ENCODE assay signal across 19 mouse cellular contexts in the genomic region with DNA sequence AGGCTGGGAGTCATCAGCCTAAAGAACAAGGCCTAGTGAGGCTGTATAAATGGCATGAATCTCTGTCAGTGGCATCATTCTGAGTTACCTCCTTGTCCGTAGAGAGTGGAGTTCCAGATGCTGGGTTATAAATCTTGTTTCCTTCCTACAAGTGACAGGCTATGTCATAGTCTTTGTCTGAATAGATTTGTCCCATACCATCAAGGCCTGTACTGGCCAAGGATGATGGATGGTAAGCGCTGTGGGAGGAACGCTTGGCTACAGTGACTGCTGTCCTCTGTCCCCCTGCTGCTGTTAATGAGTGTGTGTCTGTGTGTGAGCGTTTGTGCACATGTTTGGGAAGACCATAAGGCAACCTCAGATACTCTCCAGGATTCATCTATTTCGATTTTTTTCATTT.
DNase-seq lines count a peak whose midpoint lies in the region; ATAC-seq and TF ChIP-seq lines count a peak whose summit lies in the region.
"Had no signal": no experiment of that assay in that cellular context is flagged by ENCODE, and none has a peak within 500 bp of the region (broad histone marks: within the 10 kb centered on the region; RNA-seq: fewer than 3 reads in every experiment).

No protein-coding gene starts in this region.

- 0 out of 2 replicates have a peak, but pooled peaks cover 3% of the 10 kb centered on the region for H3K4me1 ChIP-seq in hindbrain, embryonic 14.5 days (replicated peaks; ENCODE audit: control insufficient read depth, insufficient read depth, low read length)
- 0 out of 2 replicates have a peak, but pooled peaks cover 3% of the 10 kb centered on the region for H3K4me1 ChIP-seq in neural tube, embryonic 15.5 days
- no peaks in the 10 kb centered on the region for H3K4me1 ChIP-seq in lung, postnatal 0 days (ENCODE audit: insufficient read depth, low read depth, low read length)
- H3K4me1 ChIP-seq: embryonic facial prominence, embryonic 12.5 days; forebrain, embryonic 15.5 days had no signal

- H3K36me3 ChIP-seq in hindbrain, embryonic 14.5 days (replicated peaks; ENCODE audit: control insufficient read depth, insufficient read depth): no peaks in the 10 kb centered on the region
- H3K36me3 ChIP-seq in neural tube, embryonic 15.5 days: no peaks in the 10 kb centered on the region
- no peaks in the 10 kb centered on the region for H3K36me3 ChIP-seq in lung, postnatal 0 days (ENCODE audit: insufficient read depth, low read length)
- H3K36me3 ChIP-seq: embryonic facial prominence, embryonic 12.5 days; forebrain, embryonic 15.5 days; G1E; heart, embryonic 10.5 days had no signal

- no peak for TF ChIP-seq CTCF in lung, postnatal 0 days (IDR thresholded peaks at IDR 0.05)
- TF ChIP-seq CTCF in layer of hippocampus, adult 2 months (conservative IDR thresholded peaks at IDR 0.05): no peak

- no peaks in the 10 kb centered on the region for H3K9me3 ChIP-seq in hindbrain, embryonic 14.5 days (ENCODE audit: control insufficient read depth, low read length)
- H3K9me3 ChIP-seq in neural tube, embryonic 15.5 days (replicated peaks): no peaks in the 10 kb centered on the region
- H3K9me3 ChIP-seq in lung, postnatal 0 days (ENCODE audit: low read length): no peaks in the 10 kb centered on the region
- H3K9me3 ChIP-seq: embryonic facial prominence, embryonic 12.5 days; forebrain, embryonic 15.5 days; heart, embryonic 10.5 days had no signal

- H3K27me3 ChIP-seq in hindbrain, embryonic 14.5 days (ENCODE audit: control insufficient read depth, insufficient read depth, low read length): no peaks in the 10 kb centered on the region
- H3K27me3 ChIP-seq in neural tube, embryonic 15.5 days (replicated peaks): no peaks in the 10 kb centered on the region
- no peaks in the 10 kb centered on the region for H3K27me3 ChIP-seq in lung, postnatal 0 days (replicated peaks; ENCODE audit: insufficient read depth, low read length)
- H3K27me3 ChIP-seq: embryonic facial prominence, embryonic 12.5 days; forebrain, embryonic 15.5 days had no signal

- no peak overlapping the region for H3K9ac ChIP-seq in hindbrain, embryonic 14.5 days
- no peak overlapping the region for H3K9ac ChIP-seq in neural tube, embryonic 15.5 days (replicated peaks)
- no peak overlapping the region for H3K9ac ChIP-seq in lung, postnatal 0 days (replicated peaks; ENCODE audit: low read depth)
- H3K9ac ChIP-seq: embryonic facial prominence, embryonic 12.5 days; forebrain, embryonic 15.5 days had no signal

- no peak overlapping the region for H3K4me2 ChIP-seq in hindbrain, embryonic 14.5 days (replicated peaks)
- no peak overlapping the region for H3K4me2 ChIP-seq in neural tube, embryonic 15.5 days
- no peak overlapping the region for H3K4me2 ChIP-seq in lung, postnatal 0 days (replicated peaks; ENCODE audit: low read depth, low read length)
- H3K4me2 ChIP-seq: embryonic facial prominence, embryonic 12.5 days; forebrain, embryonic 15.5 days had no signal

- peak; percentile 34; the same call in 1 of the 2 replicates for ATAC-seq in hindbrain, embryonic 14.5 days (ENCODE audit: low FRiP score)
- ATAC-seq in neural tube, embryonic 15.5 days (ENCODE audit: low FRiP score): peak; percentile 23; the same call in 1 of the 2 replicates
- ATAC-seq in lung, postnatal 0 days: no peak
- ATAC-seq: CD4-positive, CD25-positive, alpha-beta regulatory T cell, adult 4 months; forebrain, embryonic 15.5 days had no signal

- H3K4me3 ChIP-seq in hindbrain, embryonic 14.5 days (replicated peaks; ENCODE audit: low read length): no peak overlapping the region
- no peak overlapping the region for H3K4me3 ChIP-seq in neural tube, embryonic 15.5 days (replicated peaks)
- no peak overlapping the region for H3K4me3 ChIP-seq in lung, postnatal 0 days (ENCODE audit: low read depth, low read length)
- H3K4me3 ChIP-seq in layer of hippocampus, adult 2 months: no peak overlapping the region
- H3K4me3 ChIP-seq: embryonic facial prominence, embryonic 12.5 days; forebrain, embryonic 15.5 days; heart, embryonic 10.5 days had no signal

- WGBS in hindbrain, embryonic 14.5 days: 70% methylated on average over 5 of the region's 5 CpGs
- 67% methylated on average over 5 of the region's 5 CpGs for WGBS in neural tube, embryonic 15.5 days
- 82% methylated on average over 5 of the region's 5 CpGs for WGBS in lung, postnatal 0 days

- no peak for TF ChIP-seq EP300 in lung, postnatal 0 days (IDR thresholded peaks at IDR 0.05)

- H3K27ac ChIP-seq in hindbrain, embryonic 14.5 days: no peak overlapping the region
- H3K27ac ChIP-seq in neural tube, embryonic 15.5 days (replicated peaks): no peak overlapping the region
- H3K27ac ChIP-seq in lung, postnatal 0 days (ENCODE audit: low read length): no peak overlapping the region
- H3K27ac ChIP-seq in layer of hippocampus, adult 2 months: no peak overlapping the region
- H3K27ac ChIP-seq: embryonic facial prominence, embryonic 12.5 days; forebrain, embryonic 15.5 days; heart, embryonic 10.5 days had no signal

- DNase-seq in embryo, embryonic 10.5 days (ENCODE audit: low spot score): peak; percentile 14
- DNase-seq in embryo, embryonic 10 days (ENCODE audit: low spot score): no peak
- no peak for DNase-seq in hindbrain, embryonic 14.5 days (ENCODE audit: low spot score)
- peak; percentile 52 for DNase-seq in mesoderm, embryonic 11.5 days (ENCODE audit: low read depth, low spot score)
- DNase-seq in lung, postnatal 0 days (ENCODE audit: low spot score): no peak
- no peak for DNase-seq in layer of hippocampus, adult 2 months (ENCODE audit: low spot score in 2 of 2)
- DNase-seq: adrenal gland, adult 8-10 months; adrenal gland, postnatal 36 days; B cell, adult 2 months; cerebellum, adult 2 months; cerebellum, postnatal 10 days; heart, adult 18-20 months; heart, postnatal 10 days had no signal

Comparison
In these comparisons a context has a peak if more than half of its experiments do, and no peak if none do; other contexts are left out.
1. DNase-seq: peak in embryo, embryonic 10.5 days (single experiment) and mesoderm, embryonic 11.5 days (single experiment); none in embryo, embryonic 10 days (single experiment), hindbrain, embryonic 14.5 days (single experiment), lung, postnatal 0 days (single experiment) and layer of hippocampus, adult 2 months (0 of 2).